Mouse (Mus musculus) brain, embryonic 14.5 days (tissue): ENCODE measurements around the gene Acsl6.

ENCODE experiments used
- CTCF ChIP-seq: fragments of 200-500 bp; IDR thresholded peaks from 2 replicates; pipeline ENCODE4 v1.5.1; 2012; ENCODE audit warnings: inconsistent platforms, mild to moderate bottlenecking, moderate library complexity, borderline replicate concordance; ENCODE audit not compliant: insufficient read depth, insufficient read length; ENCODE audit errors: extremely low read depth
- POLR2A ChIP-seq: fragments of 200-500 bp; IDR thresholded peaks from 2 replicates; pipeline ENCODE4 v1.6.1; 2012; ENCODE audit warnings: mild to moderate bottlenecking, inconsistent platforms, borderline replicate concordance; ENCODE audit not compliant: poor library complexity, insufficient read depth, insufficient read length, severe bottlenecking; ENCODE audit errors: extremely low read depth

DNA sequence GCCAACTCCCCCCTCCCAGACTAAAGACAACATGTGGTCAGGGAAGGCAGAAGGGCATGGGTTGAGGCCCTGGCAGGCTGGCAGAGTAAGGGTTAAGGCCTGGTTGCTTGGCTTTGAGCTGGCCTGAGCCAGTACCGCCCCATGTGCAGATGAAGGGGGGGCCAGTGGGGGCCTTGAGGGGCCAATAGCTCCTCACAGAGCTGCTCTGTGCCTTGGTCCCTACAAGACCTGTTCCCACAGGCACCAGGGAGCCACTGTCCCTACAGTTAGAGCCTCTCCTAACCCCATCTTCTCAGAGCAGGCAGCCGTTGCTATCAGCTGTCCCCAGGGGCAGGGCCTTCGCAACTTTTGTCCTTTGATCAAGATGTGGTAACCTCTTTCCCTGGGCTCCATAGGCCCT is 11.1 kb downstream of the Acsl6 start:
- TF ChIP-seq CTCF (no peak), POLR2A (no peak)
